Mouse (Mus musculus) intestine, embryonic 16.5 days (tissue): ENCODE results near the gene Fam151a. TPM values are rescaled to one million over a fixed set of nuclear protein-coding genes. Genes with fewer than 3 reads are reported as not detected.

Source experiments
- ATAC-seq: fragments of 200-750 bp; cut with Nextera tagmentation; 2 replicates; pipeline ENCODE4 v1.8.0; 2017; ENCODE audit warnings: moderate TSS enrichment, moderate library complexity
- H3K27ac ChIP-seq: fragments of 300-500 bp; sonication (generic); 2 replicates; pipeline ENCODE4 v1.5.1; 2014; ENCODE audit warnings: mild to moderate bottlenecking, low read length
- H3K27me3 ChIP-seq: fragments of 300-500 bp; sonication (generic); replicated peaks from 2 replicates; pipeline ENCODE4 v1.6.1; 2014; ENCODE audit warnings: low read length, control low read depth, mixed read lengths; ENCODE audit not compliant: control insufficient read depth, insufficient read depth
- H3K36me3 ChIP-seq: fragments of 300-500 bp; sonication (generic); 2 replicates; pipeline ENCODE4 v1.6.1; 2014; ENCODE audit warnings: low read length, control low read depth; ENCODE audit not compliant: control insufficient read depth, insufficient read depth
- H3K4me1 ChIP-seq: fragments of 300-500 bp; sonication (generic); 2 replicates; pipeline ENCODE4 v1.6.1; 2014; ENCODE audit warnings: low read length, control low read depth, mixed read lengths; ENCODE audit not compliant: control insufficient read depth, insufficient read depth
- H3K4me2 ChIP-seq: fragments of 300-500 bp; sonication (generic); 2 replicates; pipeline ENCODE4 v1.6.1; 2014; ENCODE audit warnings: low read depth, low read length, control low read depth
- H3K4me3 ChIP-seq: fragments of 300-500 bp; sonication (generic); 2 replicates; pipeline ENCODE4 v1.5.1; 2014; ENCODE audit warnings: mild to moderate bottlenecking, low read length
- H3K9ac ChIP-seq: fragments of 300-500 bp; sonication (generic); 2 replicates; pipeline ENCODE4 v1.6.1; 2014; ENCODE audit warnings: low read depth, low read length
- H3K9me3 ChIP-seq: fragments of 300-500 bp; sonication (generic); 2 replicates; pipeline ENCODE4 v1.6.1; 2016; ENCODE audit warnings: low read length, control low read depth; ENCODE audit not compliant: control insufficient read depth
- WGBS: fragments of 180-500 bp; shearing (Covaris S2); extraction: QIAGEN DNeasy Blood & Tissue Kit; methylation state at CpG from one replicate; pipeline ENCODE4 v1.1.7; 2014; 5-methylcytosine and 5-hydroxymethylcytosine counted together
- polyA plus RNA-seq: library from polyadenylated mRNA; unstranded; fragments of >200 nt; fragmentation: Nextera tagmentation; extraction: Ambion mirVana; gene quantifications from 2 replicates; pipeline ENCODE4 v1.2.1, GENCODE M21; 2015

Fam151a gene
- polyA plus RNA-seq, 1 experiment from 2014 or later = 0.73 TPM

GRCm38 (mm10) chr4:106794247-106794646 lies 60.6 kb downstream of the Fam151a start:
- Histone ChIP-seq H3K36me3 (no peaks in the 10 kb centered on the region), H3K4me3 (no peak overlapping the region), H3K4me2 (no peak overlapping the region), H3K4me1 (peaks cover 35% of the 10 kb centered on the region), H3K27ac (no peak overlapping the region; the same call in 1 of the 2 replicates), H3K9me3 (no peaks in the 10 kb centered on the region), H3K27me3 (no peaks in the 10 kb centered on the region), H3K9ac (no peak overlapping the region)
- 78% methylated on average over 7 of the region's 7 CpGs for WGBS
- no peak for ATAC-seq

- H3K4me3 ChIP-seq = no peak overlapping the region
- no peak overlapping the region for H3K27ac ChIP-seq
- H3K4me1 ChIP-seq = peaks cover 35% of the 10 kb centered on the region
- H3K4me2 ChIP-seq = no peak overlapping the region
- ATAC-seq = no peak
- H3K36me3 ChIP-seq = no peaks in the 10 kb centered on the region
- no peak overlapping the region for H3K9ac ChIP-seq
- H3K27me3 ChIP-seq = no peaks in the 10 kb centered on the region
- no peaks in the 10 kb centered on the region for H3K9me3 ChIP-seq
- 96% methylated on average over 2 of the region's 2 CpGs for WGBS
Observed at GRCm38 (mm10) chr4:106795289-106795688, 61.6 kb downstream of the Fam151a start.

Other genes starting within 250 kb of the Fam151a start
- gene Bsnd, start 241.6 kb upstream of the Fam151a start, polyA plus RNA-seq = not detected in 2 replicates
- gene Dhcr24, start 172.9 kb upstream of the Fam151a start, polyA plus RNA-seq = 5.5 and 6.4 TPM in 2 replicates
- gene Lexm, start 116.6 kb upstream of the Fam151a start, polyA plus RNA-seq = not detected in 2 replicates
- 15.1 and 20.1 TPM in 2 replicates for gene Ttc22, start 111.5 kb upstream of the Fam151a start, polyA plus RNA-seq
- gene Pars2, start 82.8 kb upstream of the Fam151a start, polyA plus RNA-seq = 15.9 TPM in 2 replicates
- gene Ttc4, start 54.9 kb upstream of the Fam151a start, polyA plus RNA-seq = 76.3 and 80.8 TPM in 2 replicates
- gene Mroh7, start 3.0 kb upstream of the Fam151a start, polyA plus RNA-seq = 0.20 and 0.22 TPM in 2 replicates
- 18.3 and 21.5 TPM in 2 replicates for gene Acot11, start 71.1 kb downstream of the Fam151a start, polyA plus RNA-seq
- 38.0 and 53.4 TPM in 2 replicates for gene Ssbp3, start 176.8 kb downstream of the Fam151a start, polyA plus RNA-seq